Mouse (Mus musculus) ovary, adult 10 weeks (tissue): ENCODE results near the gene 4933424G06Rik. TPM values are rescaled to one million over a fixed set of nuclear protein-coding genes. Genes with fewer than 3 reads are reported as not detected.

ENCODE experiments used
- polyA plus RNA-seq: library from polyadenylated mRNA; stranded (reverse); fragments of 350-450 nt; fragmentation: Illumina TruSeq; extraction: RNeasy Lipid Tissue Mini Kit (QIAGEN cat#74804); gene quantifications from one replicate; pipeline ENCODE4 v1.2.3, GENCODE M21; 2014

The 4933424G06Rik gene
- polyA plus RNA-seq: not detected

DNA sequence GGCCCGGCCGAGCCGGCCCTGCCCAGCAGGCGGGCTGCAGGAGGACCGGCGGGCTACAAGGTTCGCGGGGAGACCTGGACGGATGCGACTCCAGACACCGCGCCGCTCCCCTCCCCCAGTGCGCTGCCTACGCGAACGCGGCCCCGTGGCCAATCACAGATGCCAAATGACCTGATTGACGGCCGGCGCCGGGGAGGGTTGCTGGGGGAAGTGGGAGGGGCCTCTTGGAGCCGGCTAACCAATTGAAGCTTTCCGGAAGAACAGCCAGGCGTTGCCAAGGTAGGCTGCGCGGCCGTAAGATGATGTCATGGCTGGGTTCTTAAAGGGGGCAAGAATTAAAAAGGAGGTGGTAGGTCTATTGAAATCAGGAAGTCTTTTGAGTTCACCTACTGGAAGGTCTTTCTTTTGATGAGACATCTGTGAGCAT, at the start of gene 4933424G06Rik:
Gene 4933424G06Rik (plus strand): TSS at position 296 of the 427 bp plus-strand sequence.

DNA sequence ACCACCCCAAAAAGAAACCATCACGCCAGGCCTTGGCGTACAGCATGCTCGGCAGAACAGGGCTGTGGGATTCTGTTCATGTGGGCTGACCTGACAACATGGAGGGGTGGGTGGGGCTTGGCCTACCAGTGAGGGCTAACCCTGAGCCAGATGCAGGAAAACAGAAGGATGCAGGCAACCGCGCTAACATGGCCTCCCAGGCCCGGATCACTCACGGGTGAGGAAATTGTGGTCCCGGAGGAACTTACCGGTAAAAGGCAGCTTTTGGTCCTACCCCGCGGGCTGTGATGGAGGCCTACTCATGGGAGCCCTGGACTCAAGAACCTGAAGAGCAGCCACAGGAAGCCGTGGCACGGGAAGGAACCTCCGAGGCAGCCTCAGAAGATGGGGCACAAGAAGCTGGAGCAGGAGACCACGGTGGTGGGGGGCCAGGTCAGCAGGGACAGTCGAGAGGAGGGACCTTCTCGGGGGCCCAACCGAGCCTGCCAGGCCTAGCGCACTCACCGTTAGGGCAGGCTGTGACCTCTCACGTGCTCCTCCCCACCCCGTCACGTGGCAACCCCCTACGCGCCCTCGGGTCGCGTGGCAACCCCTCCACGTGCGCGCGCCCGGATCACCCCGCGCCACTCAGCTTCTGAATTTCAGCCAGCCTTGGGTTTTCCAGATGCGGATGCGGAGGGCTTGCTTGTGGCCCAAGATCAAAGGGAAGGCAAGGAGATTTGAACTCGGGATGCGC, 27.2 kb upstream of the 4933424G06Rik start, which contains the start of gene Fam178b:
Gene Fam178b (minus strand): TSS at position 564 of the 736 bp plus-strand sequence.

GRCm38 (mm10) chr1:36691271-36692155, 18.4 kb upstream of the 4933424G06Rik start, which contains the start of gene Cox5b:
Gene Cox5b, plus strand, starts transcription at chr1:36691449.

GRCm38 (mm10) chr1:36714311-36714710, 4.4 kb downstream of the 4933424G06Rik start, which contains the start of gene Actr1b:
Gene Actr1b, minus strand, starts transcription at chr1:36714422.

GRCm38 (mm10) chr1:36761568-36761967, 51.6 kb downstream of the 4933424G06Rik start, which contains the start of gene Zap70:
Gene Zap70, plus strand, starts transcription at chr1:36761798.

Other genes starting within 250 kb of the 4933424G06Rik start
- 2.5 TPM for gene Cnnm4, start 238.5 kb upstream of the 4933424G06Rik start, polyA plus RNA-seq
- 11.2 TPM for gene Cnnm3, start 198.3 kb upstream of the 4933424G06Rik start, polyA plus RNA-seq
- gene Ankrd23, start 173.3 kb upstream of the 4933424G06Rik start, polyA plus RNA-seq: 1.1 TPM
- gene Gm42417, start 170.7 kb upstream of the 4933424G06Rik start, polyA plus RNA-seq: not detected
- 2.0 TPM for gene Ankrd39, start 162.7 kb upstream of the 4933424G06Rik start, polyA plus RNA-seq
- 2.7 TPM for gene Sema4c, start 151.8 kb upstream of the 4933424G06Rik start, polyA plus RNA-seq
- gene Fam178b, start 27.0 kb upstream of the 4933424G06Rik start, polyA plus RNA-seq: not detected
- gene Cox5b, start 18.7 kb upstream of the 4933424G06Rik start, polyA plus RNA-seq: 53.0 TPM
- gene Actr1b, start 4.3 kb downstream of the 4933424G06Rik start, polyA plus RNA-seq: 9.0 TPM
- not detected for gene Zap70, start 51.6 kb downstream of the 4933424G06Rik start, polyA plus RNA-seq
- 81.4 TPM for gene Tmem131, start 233.5 kb downstream of the 4933424G06Rik start, polyA plus RNA-seq